Mouse (Mus musculus) intestine, postnatal 0 days (tissue): Measurements from ENCODE around the gene Gnb1. TPM values are rescaled to one million over a fixed set of nuclear protein-coding genes. Genes with fewer than 3 reads are reported as not detected.

Source experiments
- ATAC-seq: fragments of 200-750 bp; cut with Nextera tagmentation; 2 replicates; pipeline ENCODE4 v1.8.0; 2017; ENCODE audit warnings: mild to moderate bottlenecking, moderate TSS enrichment, moderate library complexity
- H3K27ac ChIP-seq: fragments of 300-500 bp; sonication (generic); 2 replicates; pipeline ENCODE4 v1.5.1; 2014; ENCODE audit warnings: mild to moderate bottlenecking, low read depth, low read length, moderate library complexity
- H3K27me3 ChIP-seq: fragments of 300-500 bp; sonication (generic); replicated peaks from 2 replicates; pipeline ENCODE4 v1.6.1; 2014; ENCODE audit warnings: low read length, mixed read lengths; ENCODE audit not compliant: control insufficient read depth, insufficient read depth
- H3K36me3 ChIP-seq: fragments of 300-500 bp; sonication (generic); 2 replicates; pipeline ENCODE4 v1.6.1; 2014; ENCODE audit warnings: mild to moderate bottlenecking, moderate library complexity; ENCODE audit not compliant: control insufficient read depth, insufficient read depth
- H3K4me1 ChIP-seq: fragments of 300-500 bp; sonication (generic); replicated peaks from 2 replicates; pipeline ENCODE4 v1.6.1; 2014; ENCODE audit warnings: antibody characterized with exemption, low read length, mixed read lengths; ENCODE audit not compliant: control insufficient read depth, insufficient read depth
- H3K4me2 ChIP-seq: fragments of 300-500 bp; sonication (generic); replicated peaks from 2 replicates; pipeline ENCODE4 v1.6.1; 2014; ENCODE audit warnings: low read depth, mild to moderate bottlenecking, moderate library complexity
- H3K4me3 ChIP-seq: fragments of 300-500 bp; sonication (generic); 2 replicates; pipeline ENCODE4 v1.5.1; 2014; ENCODE audit warnings: low read depth, low read length
- H3K9ac ChIP-seq: fragments of 300-500 bp; sonication (generic); 2 replicates; pipeline ENCODE4 v1.6.1; 2014; ENCODE audit warnings: mild to moderate bottlenecking, low read depth, low read length
- H3K9me3 ChIP-seq: fragments of 300-500 bp; sonication (generic); 2 replicates; pipeline ENCODE4 v1.6.1; 2016; ENCODE audit warnings: mixed run types; ENCODE audit not compliant: control insufficient read depth
- CTCF ChIP-seq: sonication (generic); IDR thresholded peaks from 2 replicates; pipeline ENCODE4 v1.5.1; 2016; ENCODE audit warnings: low read depth, mild to moderate bottlenecking, control low read depth, antibody characterized with exemption, moderate library complexity
- WGBS: fragments of 180-500 bp; shearing (Covaris S2); extraction: QIAGEN DNeasy Blood & Tissue Kit; methylation state at CpG from one replicate; pipeline ENCODE4 v1.1.7; 2014; 5-methylcytosine and 5-hydroxymethylcytosine counted together
- polyA plus RNA-seq: library from polyadenylated mRNA; unstranded; fragments of >200 nt; fragmentation: Nextera tagmentation; extraction: Ambion mirVana; gene quantifications from 2 replicates; pipeline ENCODE4 v1.2.1, GENCODE M21; 2015

Gnb1 gene
- polyA plus RNA-seq, 1 experiment from 2014 or later, result 336 TPM

DNA sequence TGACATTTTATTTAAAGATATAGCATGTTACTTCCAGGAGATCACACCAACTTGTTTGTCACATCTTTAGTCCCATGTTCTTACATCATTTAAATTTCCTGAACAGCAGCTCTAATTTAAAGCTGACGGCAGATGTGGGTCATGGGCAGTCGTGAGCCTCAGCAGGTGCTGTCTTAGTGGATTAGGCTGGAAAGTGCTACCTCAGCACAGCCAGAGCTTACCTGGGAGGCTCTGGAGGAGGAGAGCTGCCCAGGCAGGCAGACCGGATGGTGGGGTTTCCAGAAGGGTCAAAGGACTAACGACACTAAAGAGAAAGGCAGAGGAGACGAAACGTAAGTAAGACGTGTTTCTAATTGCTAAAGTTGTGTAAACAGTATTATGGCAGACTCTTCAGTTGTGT, 31.2 kb downstream of the Gnb1 start:
- ATAC-seq, result no peak
- no peaks in the 10 kb centered on the region for H3K9me3 ChIP-seq
- no peak overlapping the region for H3K9ac ChIP-seq
- H3K27ac ChIP-seq, result no peak overlapping the region
- no peaks in the 10 kb centered on the region for H3K4me1 ChIP-seq
- peaks cover 5% of the 10 kb centered on the region; the same call in 1 of the 2 replicates for H3K36me3 ChIP-seq
- WGBS, result 54% methylated on average over 7 of the region's 7 CpGs
- no peak overlapping the region for H3K4me3 ChIP-seq
- no peak overlapping the region for H3K4me2 ChIP-seq
- TF ChIP-seq CTCF, result no peak
- no peaks in the 10 kb centered on the region for H3K27me3 ChIP-seq

- Histone ChIP-seq H3K4me2 (no peak overlapping the region), H3K9ac (no peak overlapping the region), H3K27ac (no peak overlapping the region), H3K36me3 (peaks cover 24% of the 10 kb centered on the region), H3K4me3 (no peak overlapping the region), H3K27me3 (no peaks in the 10 kb centered on the region), H3K9me3 (no peaks in the 10 kb centered on the region), H3K4me1 (no peaks in the 10 kb centered on the region)
- no peak for ATAC-seq
- no peak for TF ChIP-seq CTCF
- WGBS, result 75% methylated on average over 5 of the region's 5 CpGs
These were observed 34.6 kb downstream of the Gnb1 start for GRCm38 (mm10) chr4:155525751-155526150.

- no peak for TF ChIP-seq CTCF
These were observed 38.1 kb downstream of the Gnb1 start for GRCm38 (mm10) chr4:155529294-155529693.

GRCm38 (mm10) chr4:155549993-155550392, 58.8 kb downstream of the Gnb1 start:
- no peak for ATAC-seq
- 92% methylated on average over 7 of the region's 7 CpGs for WGBS
- H3K27ac ChIP-seq, result no peak overlapping the region
- no peak overlapping the region for H3K4me2 ChIP-seq
- H3K9me3 ChIP-seq, result no peaks in the 10 kb centered on the region
- H3K9ac ChIP-seq, result no peak overlapping the region
- no peak overlapping the region for H3K4me3 ChIP-seq
- no peaks in the 10 kb centered on the region for H3K4me1 ChIP-seq
- no peak for TF ChIP-seq CTCF
- H3K36me3 ChIP-seq, result peaks cover 59% of the 10 kb centered on the region
- H3K27me3 ChIP-seq, result no peaks in the 10 kb centered on the region

More at GRCm38 (mm10) chr4:155529294-155529693, 38.1 kb downstream of the Gnb1 start:
- Histone ChIP-seq H3K27ac (no peak overlapping the region), H3K9ac (no peak overlapping the region), H3K36me3 (peaks cover 39% of the 10 kb centered on the region), H3K4me1 (no peaks in the 10 kb centered on the region), H3K27me3 (no peaks in the 10 kb centered on the region), H3K4me2 (no peak overlapping the region), H3K9me3 (no peaks in the 10 kb centered on the region), H3K4me3 (no peak overlapping the region)
- 55% methylated on average over 3 of the region's 3 CpGs for WGBS
- no peak for ATAC-seq

DNA sequence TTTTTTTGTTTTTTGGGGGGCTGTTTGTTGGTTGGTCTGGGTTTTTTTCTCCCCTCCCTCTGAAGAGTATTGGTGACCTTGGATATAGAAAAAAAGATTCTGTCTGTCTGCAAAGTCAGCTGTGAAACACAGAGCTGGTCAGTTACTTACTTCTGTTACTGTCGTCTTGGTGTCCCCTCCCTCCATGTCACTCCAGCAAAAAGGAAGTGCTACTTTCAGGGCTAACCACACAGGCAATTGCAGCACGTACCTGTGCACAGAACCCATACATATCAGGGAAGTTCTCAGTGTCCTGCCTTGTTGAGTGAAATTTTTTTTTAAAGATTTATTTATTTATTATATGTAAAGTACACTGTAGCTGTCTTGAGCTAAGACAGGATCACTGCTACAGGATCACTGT, 59.3 kb downstream of the Gnb1 start:
- Histone ChIP-seq H3K4me1 (no peaks in the 10 kb centered on the region), H3K4me3 (no peak overlapping the region), H3K27me3 (no peaks in the 10 kb centered on the region), H3K36me3 (peaks cover 59% of the 10 kb centered on the region), H3K9me3 (no peaks in the 10 kb centered on the region), H3K9ac (no peak overlapping the region), H3K27ac (no peak overlapping the region), H3K4me2 (no peak overlapping the region)
- no peak for TF ChIP-seq CTCF
- WGBS, result 69% methylated on average over 2 of the region's 2 CpGs
- no peak for ATAC-seq

DNA sequence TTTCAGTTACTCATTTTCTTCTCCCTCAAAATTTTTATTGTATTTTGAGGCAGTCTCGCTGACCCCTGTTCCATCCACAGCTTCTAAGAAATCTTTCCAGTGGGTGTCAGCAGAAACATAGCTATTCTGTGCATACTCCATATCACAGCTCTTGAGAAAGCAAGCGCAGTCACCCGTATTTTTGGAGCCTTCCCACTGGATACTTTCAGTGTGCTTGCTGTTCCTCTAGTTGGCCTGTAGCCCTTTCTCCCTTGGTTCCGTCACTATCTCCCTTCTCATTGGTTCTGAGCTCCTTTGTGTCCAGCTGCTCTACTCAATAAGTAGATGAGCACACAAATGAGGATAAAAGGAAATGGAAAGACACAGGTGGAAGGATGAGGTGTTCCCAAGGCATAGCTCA, 59.9 kb downstream of the Gnb1 start:
- Histone ChIP-seq H3K36me3 (peaks cover 61% of the 10 kb centered on the region), H3K27ac (no peak overlapping the region), H3K4me3 (no peak overlapping the region), H3K9me3 (no peaks in the 10 kb centered on the region), H3K9ac (no peak overlapping the region), H3K27me3 (no peaks in the 10 kb centered on the region), H3K4me1 (no peaks in the 10 kb centered on the region), H3K4me2 (no peak overlapping the region)
- WGBS, result 90% methylated on average over 4 of the region's 4 CpGs
- no peak for TF ChIP-seq CTCF
- no peak for ATAC-seq
